Comparison of ENCODE assay signal across 9 mouse cellular contexts in the genomic region with DNA sequence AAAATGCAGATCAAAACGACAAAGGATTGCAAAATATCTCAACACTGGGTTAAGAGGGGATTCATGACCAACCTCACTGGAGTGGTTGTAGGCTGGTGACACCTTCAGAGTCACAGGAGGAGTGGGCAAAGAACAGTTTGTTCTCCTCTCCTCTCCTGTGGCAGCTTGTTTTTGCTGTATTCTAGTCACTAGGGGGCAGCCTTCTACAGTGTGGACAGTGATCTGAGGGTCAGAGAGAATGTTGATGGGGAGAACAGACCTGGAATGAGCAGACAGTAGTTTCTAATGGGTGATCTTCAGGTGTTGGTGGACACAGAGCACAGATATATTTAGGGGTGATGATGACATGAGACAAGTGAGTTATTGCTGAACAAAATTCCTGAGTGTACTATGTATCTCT. TPM values are rescaled to one million over a fixed set of nuclear protein-coding genes. Genes with fewer than 3 reads are reported as not detected.
DNase-seq lines count a peak whose midpoint lies in the region; ATAC-seq and TF ChIP-seq lines count a peak whose summit lies in the region.
"Had no signal": no experiment of that assay in that cellular context is flagged by ENCODE, and none has a peak within 500 bp of the region (broad histone marks: within the 10 kb centered on the region; RNA-seq: fewer than 3 reads in every experiment).

No protein-coding gene starts in this region.

- H3K4me2 ChIP-seq in CH12.LX (ENCODE audit: insufficient read depth, low read depth, poor library complexity, severe bottlenecking): no peak overlapping the region
- no peak overlapping the region for H3K4me2 ChIP-seq in intestine, embryonic 15.5 days (replicated peaks)

- H3K27ac ChIP-seq in CH12.LX (ENCODE audit: insufficient read depth, low read depth): no peak overlapping the region
- H3K27ac ChIP-seq in intestine, embryonic 15.5 days: no peak overlapping the region

- intact Hi-C loops in heart, postnatal 10 days (cut with DNase I): loop anchor here (2.0 kb wide), 1 partner anchor 125 kb away; no protein-coding TSS in a partner anchor
- intact Hi-C loops in heart, postnatal 25 days (cut with DNase I): loop anchor here (10.0 kb wide), 2 partner anchors 127 to 677 kb away; no protein-coding TSS in a partner anchor

- peak; percentile 53 to 55 for TF ChIP-seq CTCF in CH12.LX (conservative IDR thresholded peaks at IDR 0.05 in 1 of 2, IDR thresholded peaks at IDR 0.05 in 1 of 2; ENCODE audit: low read depth in 2 of 2, low read length in 2 of 2)

- 3% methylated on average over 1 of the region's 1 CpGs for WGBS in intestine, embryonic 15.5 days

- H3K79me2 ChIP-seq in CH12.LX (replicated peaks; ENCODE audit: control insufficient read depth, extremely low read depth, insufficient read depth, poor library complexity, severe bottlenecking): no peaks in the 10 kb centered on the region

- dilution Hi-C loops in CH12.LX (cut with MboI; ENCODE audit: extremely low pct_ligation_motif_present, extremely low pct_unique_long_range_greater_than_20kb, low sequenced_read_pairs): no loop called here

- in situ Hi-C loops in CH12.LX (cut with MboI; ENCODE audit: low pct_ligation_motif_present, low pct_unique_long_range_greater_than_20kb, low sequenced_read_pairs): loop anchor here (10.0 kb wide), 1 partner anchor 203 kb away; no protein-coding TSS in a partner anchor

- no peak overlapping the region for H3K4me3 ChIP-seq in CH12.LX (replicated peaks in 1 of 3; ENCODE audit: low read depth in 2 of 3, low read length in 2 of 3, poor library complexity in 1 of 3)
- H3K4me3 ChIP-seq in intestine, embryonic 15.5 days (replicated peaks): no peak overlapping the region

- no peaks in the 10 kb centered on the region for H3K9me3 ChIP-seq in CH12.LX (replicated peaks; ENCODE audit: low read length)
- no peaks in the 10 kb centered on the region for H3K9me3 ChIP-seq in intestine, embryonic 15.5 days

- ATAC-seq in intestine, embryonic 15.5 days: peak; percentile 69

- H3K27me3 ChIP-seq in CH12.LX (replicated peaks): no peaks in the 10 kb centered on the region
- H3K27me3 ChIP-seq in intestine, embryonic 15.5 days (replicated peaks): no peaks in the 10 kb centered on the region

- H3K9ac ChIP-seq in CH12.LX (ENCODE audit: insufficient read depth, low read depth): no peak overlapping the region
- no peak overlapping the region for H3K9ac ChIP-seq in intestine, embryonic 15.5 days

- H3K4me1 ChIP-seq in CH12.LX (ENCODE audit: control insufficient read depth in 1 of 2, insufficient read depth in 2 of 2): no peaks in the 10 kb centered on the region
- H3K4me1 ChIP-seq in intestine, embryonic 15.5 days (replicated peaks): no peaks in the 10 kb centered on the region

- no peak for TF ChIP-seq EP300 in CH12.LX (IDR thresholded peaks at IDR 0.05; ENCODE audit: low read length)

- H3K36me3 ChIP-seq in CH12.LX (replicated peaks in 1 of 2; ENCODE audit: control insufficient read depth in 1 of 2, insufficient read depth in 1 of 2, low read length in 1 of 2): no peaks in the 10 kb centered on the region
- no peaks in the 10 kb centered on the region for H3K36me3 ChIP-seq in intestine, embryonic 15.5 days

- peak; percentile 32 to 52 for DNase-seq in heart, postnatal 10 days
- DNase-seq in heart, postnatal 25 days (ENCODE audit: low spot score): no peak
- DNase-seq in CH12.LX (ENCODE audit: extremely low read depth): peak; percentile 45
- DNase-seq in ZHBTc4 (ENCODE audit: low read depth, low spot score): peak; percentile 73
- peak; percentile 69 for DNase-seq in lung, postnatal 36 days
- no peak for DNase-seq in layer of hippocampus, adult 9-11 months
- DNase-seq in spleen, adult 12 weeks (ENCODE audit: low spot score): no peak

- no peak for TF ChIP-seq POLR2A in CH12.LX (IDR thresholded peaks at IDR 0.05; ENCODE audit: low read depth, low read length)

- peak; percentile 50 for TF ChIP-seq RAD21 in CH12.LX (IDR thresholded peaks at IDR 0.05; ENCODE audit: low read depth, low read length)

TF ChIP-seq in CH12.LX, 34 proteins besides CTCF, POLR2A, EP300 and RAD21:
- no peak for TF ChIP-seq NRF1 (IDR thresholded peaks at IDR 0.05; ENCODE audit: low read depth, low read length)
- no peak for TF ChIP-seq NELFE (IDR thresholded peaks at IDR 0.05; ENCODE audit: low read depth, low read length)
- no peak for TF ChIP-seq JUND (conservative IDR thresholded peaks at IDR 0.05; ENCODE audit: low read depth, low read length)
- TF ChIP-seq CHD1 (IDR thresholded peaks at IDR 0.05; ENCODE audit: low read depth, low read length): no peak
- TF ChIP-seq ELF1 (IDR thresholded peaks at IDR 0.05; ENCODE audit: low read depth, low read length): no peak
- TF ChIP-seq ZMIZ1 (IDR thresholded peaks at IDR 0.05; ENCODE audit: low read depth, low read length): no peak
- TF ChIP-seq SMC3 (IDR thresholded peaks at IDR 0.05; ENCODE audit: low read depth, low read length): peak; percentile 34
- TF ChIP-seq IRF4 (IDR thresholded peaks at IDR 0.05; ENCODE audit: low read depth, low read length): no peak
- no peak for TF ChIP-seq MAZ (IDR thresholded peaks at IDR 0.05; ENCODE audit: low read depth, low read length)

RNA-seq across cellular contexts. Expression of gene Cdk20, which starts 15.8 kb away (rescaled TPM):
- 1 to 10 TPM; 3.3 TPM for total RNA-seq in heart, postnatal 10 days (2021)
- 1 to 10 TPM; 2.7 to 4.4 TPM for total RNA-seq in heart, postnatal 25 days (2021)
- 0.21 and 0.29 TPM in 2 replicates for total RNA-seq in CH12.LX (2012; rRNA removed)
- total RNA-seq in CH12.LX (2014; rRNA removed): 1.2 and 1.5 TPM in 2 replicates
- 1.5 and 2.2 TPM in 2 replicates for polyA plus RNA-seq in CH12.LX (2012; ENCODE audit: insufficient read length, low read depth)
- polyA plus RNA-seq in intestine, embryonic 15.5 days (2015; fragmentation: Nextera tagmentation; extraction: Ambion mirVana): 7.9 and 8.6 TPM in 2 replicates

RNA-seq across cellular contexts. Expression of gene Fam240b, which starts 49.6 kb away (rescaled TPM):
- not detected for total RNA-seq in heart, postnatal 10 days (2021)
- total RNA-seq in heart, postnatal 25 days (2021): not detected
- total RNA-seq in CH12.LX (2012; rRNA removed) (not detected in 2 replicates), CH12.LX (2014; rRNA removed) (not detected in 2 replicates)
- not detected in 2 replicates for polyA plus RNA-seq in CH12.LX (2012; ENCODE audit: insufficient read length, low read depth)
- polyA plus RNA-seq in intestine, embryonic 15.5 days (2015; fragmentation: Nextera tagmentation; extraction: Ambion mirVana): not detected in 2 replicates
- polyA plus RNA-seq: large intestine, adult 2 months had no signal

Comparison
In these comparisons a context has a peak if more than half of its experiments do, and no peak if none do; other contexts are left out.
1. DNase-seq: peak in heart, postnatal 10 days (2 of 2), CH12.LX (single experiment), ZHBTc4 (single experiment) and lung, postnatal 36 days (single experiment); none in heart, postnatal 25 days (single experiment), layer of hippocampus, adult 9-11 months (single experiment) and spleen, adult 12 weeks (single experiment).